Mouse (Mus musculus) midbrain, embryonic 11.5 days (tissue): ENCODE data around the gene Gucd1. TPM values are rescaled to one million over a fixed set of nuclear protein-coding genes. Genes with fewer than 3 reads are reported as not detected.

Source experiments
- ATAC-seq: fragments of 200-750 bp; cut with Nextera tagmentation; 2 replicates; pipeline ENCODE4 v1.8.0; 2017; ENCODE audit warnings: moderate TSS enrichment, moderate library complexity; ENCODE audit not compliant: low FRiP score
- DNase-seq: peaks from one replicate; pipeline ENCODE4 v3.0.0; 2015; ENCODE audit warnings: low spot score; ENCODE audit errors: missing footprints
- H3K27ac ChIP-seq: fragments of 300-500 bp; sonication (generic); 2 replicates; pipeline ENCODE4 v1.5.1; 2014; ENCODE audit warnings: low read depth, low read length
- H3K27me3 ChIP-seq: fragments of 300-500 bp; sonication (generic); 2 replicates; pipeline ENCODE4 v1.6.1; 2014; ENCODE audit warnings: mild to moderate bottlenecking, low read length, moderate library complexity, mixed read lengths; ENCODE audit not compliant: control insufficient read depth, insufficient read depth
- H3K36me3 ChIP-seq: fragments of 300-500 bp; sonication (generic); 2 replicates; pipeline ENCODE4 v1.6.1; 2014; ENCODE audit warnings: mild to moderate bottlenecking, low read length, moderate library complexity, mixed read lengths; ENCODE audit not compliant: control insufficient read depth, insufficient read depth
- H3K4me1 ChIP-seq: fragments of 300-500 bp; sonication (generic); 2 replicates; pipeline ENCODE4 v1.6.1; 2014; ENCODE audit warnings: low read length; ENCODE audit not compliant: control insufficient read depth, insufficient read depth
- H3K4me2 ChIP-seq: fragments of 300-500 bp; sonication (generic); 2 replicates; pipeline ENCODE4 v1.6.1; 2014; ENCODE audit warnings: mild to moderate bottlenecking, moderate library complexity
- H3K4me3 ChIP-seq: fragments of 300-500 bp; sonication (generic); 2 replicates; pipeline ENCODE4 v1.5.1; 2014; ENCODE audit warnings: low read depth, low read length
- H3K9ac ChIP-seq: fragments of 300-500 bp; sonication (generic); 2 replicates; pipeline ENCODE4 v1.6.1; 2014; ENCODE audit warnings: low read length
- H3K9me3 ChIP-seq: fragments of 300-500 bp; sonication (generic); 2 replicates; pipeline ENCODE4 v1.6.1; 2016; ENCODE audit warnings: low read length; ENCODE audit not compliant: control insufficient read depth
- WGBS: fragments of 180-500 bp; shearing (Covaris S2); extraction: QIAGEN DNeasy Blood & Tissue Kit; methylation state at CpG from one replicate; pipeline ENCODE4 v1.1.7; 2014; 5-methylcytosine and 5-hydroxymethylcytosine counted together
- polyA plus RNA-seq: library from polyadenylated mRNA; unstranded; fragments of >200 nt; fragmentation: Nextera tagmentation; extraction: Ambion mirVana; gene quantifications from 2 replicates; pipeline ENCODE4 v1.2.1, GENCODE M21; 2014

The Gucd1 gene
- polyA plus RNA-seq, 1 experiment from 2014 or later, result 36.0 TPM

DNA sequence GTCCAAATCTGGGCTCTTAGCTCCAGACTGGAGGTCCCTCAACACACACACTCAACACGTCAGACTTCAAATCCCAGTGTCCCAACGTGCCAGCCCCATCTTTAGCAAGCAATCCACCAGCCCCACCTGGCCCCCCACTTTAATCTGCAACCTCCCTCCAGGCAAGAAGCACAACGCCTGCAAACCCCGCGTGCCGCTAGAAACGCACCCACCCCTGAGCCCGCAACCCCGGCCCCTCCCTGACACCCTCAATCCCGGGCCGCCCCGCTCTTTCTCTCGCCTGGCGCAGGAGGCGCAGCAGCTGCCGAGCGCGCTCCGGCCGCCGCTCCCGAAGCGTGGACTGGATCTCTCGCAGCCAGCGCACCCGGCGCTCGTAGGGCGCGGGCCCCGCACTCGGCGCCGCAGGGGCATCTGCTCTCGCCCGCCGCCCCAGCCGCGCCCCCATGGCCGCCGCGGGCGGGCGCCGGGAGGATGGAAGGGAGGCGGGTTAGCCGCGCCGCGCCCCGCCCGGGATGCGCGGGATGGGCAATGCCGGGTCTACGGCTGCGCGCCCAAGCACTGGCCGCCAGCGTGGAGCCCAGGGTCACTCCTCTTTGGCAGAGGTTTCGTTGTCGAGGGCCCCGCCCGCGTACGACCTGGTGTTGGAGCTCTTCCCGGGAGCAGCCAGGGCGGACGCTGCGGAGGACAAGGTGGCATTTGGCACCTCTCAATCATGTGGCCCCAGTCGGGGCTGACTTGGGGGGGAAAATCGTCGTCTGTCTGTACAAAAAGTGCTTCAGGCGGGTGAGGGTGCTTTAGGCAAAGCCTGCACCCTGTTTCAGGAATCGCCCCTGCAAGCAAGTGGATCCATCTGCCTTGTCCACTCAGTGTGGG, 42.1 kb upstream of the Gucd1 start, which contains the start of gene Lrrc75b:
Gene Lrrc75b (minus strand): TSS at position 655 of the 873 bp plus-strand sequence.
- no peaks in the 10 kb centered on the region for H3K36me3 ChIP-seq
- peak within 1 kb of the TSS; percentile 54 for H3K27ac ChIP-seq
- ATAC-seq (peak; percentile 71), DNase-seq (peak; percentile 94)
- H3K9me3 ChIP-seq, result no peaks in the 10 kb centered on the region
- under 1% methylated on average over 72 of the region's 75 CpGs for WGBS
- peak within 1 kb of the TSS; percentile 68 for H3K9ac ChIP-seq
- H3K27me3 ChIP-seq, result peaks cover 25% of the 10 kb centered on the region
- H3K4me3 ChIP-seq, result peak within 1 kb of the TSS; percentile 48
- peak within 1 kb of the TSS; percentile 65 for H3K4me2 ChIP-seq
- H3K4me1 ChIP-seq, result peaks cover 9% of the 10 kb centered on the region

DNA sequence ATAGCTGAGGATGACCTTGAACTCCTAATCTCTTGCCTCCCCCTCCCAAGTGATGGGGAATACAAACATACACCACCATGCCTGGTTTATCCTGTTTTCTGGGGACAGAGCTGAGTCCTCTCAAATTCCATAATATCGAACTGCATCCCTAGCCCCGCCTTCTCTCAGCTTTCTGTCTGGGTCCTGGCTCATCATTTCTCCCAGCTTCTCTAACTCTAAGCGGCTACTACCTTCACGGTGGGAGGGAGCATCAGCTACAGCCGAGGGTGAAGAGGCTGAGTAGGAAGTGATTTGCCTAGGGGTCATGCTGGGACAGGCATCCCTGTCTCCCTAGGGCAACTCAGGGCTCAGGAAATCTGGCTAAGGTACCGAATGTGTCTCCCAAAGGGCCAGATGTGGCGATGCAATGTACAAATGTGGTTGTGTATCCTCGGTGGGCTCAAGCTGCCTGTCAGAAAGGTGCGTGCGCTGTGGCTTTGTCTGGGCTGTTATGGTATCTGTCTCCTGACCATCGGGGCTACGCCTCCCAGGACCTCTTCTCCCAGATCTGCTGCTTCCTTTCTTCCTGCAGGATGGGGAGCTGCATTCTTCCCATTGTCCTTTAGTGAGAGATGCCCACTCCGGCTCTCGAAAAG, 41.4 kb upstream of the Gucd1 start:
- peak overlapping the region; percentile 65 for H3K4me2 ChIP-seq
- peaks cover 25% of the 10 kb centered on the region for H3K27me3 ChIP-seq
- DNase-seq (peak; percentile 86), ATAC-seq (peak; percentile 25; the same call in 1 of the 2 replicates)
- H3K27ac ChIP-seq, result peak overlapping the region; percentile 54
- H3K9me3 ChIP-seq, result no peaks in the 10 kb centered on the region
- 3% methylated on average over 14 of the region's 14 CpGs for WGBS
- H3K9ac ChIP-seq, result peak overlapping the region; percentile 68
- H3K36me3 ChIP-seq, result no peaks in the 10 kb centered on the region
- peaks cover 9% of the 10 kb centered on the region for H3K4me1 ChIP-seq
- peak overlapping the region; percentile 48 for H3K4me3 ChIP-seq

DNA sequence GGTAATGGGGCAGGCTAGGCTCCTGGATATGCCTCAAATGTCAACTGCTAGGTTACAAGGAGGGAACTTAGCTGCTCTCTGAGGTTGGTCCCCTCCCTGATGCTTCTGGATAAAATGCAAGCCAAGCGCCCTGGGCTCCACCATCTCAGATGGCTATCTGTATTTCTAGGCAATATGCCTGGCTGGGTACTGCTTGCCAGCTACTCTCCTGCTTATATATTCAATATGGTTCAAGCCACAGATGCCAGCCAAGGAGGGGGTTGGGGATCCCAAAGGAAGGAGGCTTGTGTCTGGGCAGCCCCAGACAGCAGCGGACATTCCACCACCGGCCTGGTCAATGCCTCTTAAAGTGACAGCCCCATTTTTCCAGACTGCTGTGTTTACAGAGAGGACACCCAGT, 40.7 kb upstream of the Gucd1 start:
- Histone ChIP-seq H3K27ac (no peak overlapping the region), H3K36me3 (no peaks in the 10 kb centered on the region), H3K4me2 (no peak overlapping the region; the same call in 1 of the 2 replicates), H3K4me1 (peaks cover 9% of the 10 kb centered on the region), H3K9me3 (no peaks in the 10 kb centered on the region), H3K27me3 (peaks cover 25% of the 10 kb centered on the region), H3K4me3 (peak overlapping the region; percentile 7; the same call in 1 of the 2 replicates), H3K9ac (no peak overlapping the region)
- DNase-seq, result no peak
- no peak for ATAC-seq
- WGBS, result 21% methylated on average over 3 of the region's 3 CpGs

DNA sequence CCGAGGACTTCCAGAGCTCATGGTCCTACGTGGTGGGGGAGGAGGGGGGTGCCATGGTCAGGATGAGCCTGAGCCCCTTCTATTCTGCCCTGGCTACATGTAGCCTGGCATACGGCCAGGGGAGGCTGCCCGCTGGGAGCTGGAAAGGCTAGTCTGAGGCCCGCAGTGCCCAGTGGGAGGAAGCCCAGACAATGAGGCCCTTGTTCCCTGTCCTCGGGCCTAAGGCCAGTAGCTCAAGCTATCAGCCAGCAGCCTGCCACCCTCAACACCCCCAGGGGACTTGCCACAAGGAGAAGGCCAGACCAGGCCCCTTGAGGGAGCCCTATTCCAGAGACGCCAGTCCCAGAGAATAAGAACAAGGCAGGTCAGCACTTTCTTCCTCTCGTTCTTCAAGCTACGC, 38.3 kb upstream of the Gucd1 start:
- Histone ChIP-seq H3K27me3 (peaks cover 21% of the 10 kb centered on the region), H3K27ac (no peak overlapping the region), H3K4me2 (no peak overlapping the region), H3K4me1 (peaks cover 9% of the 10 kb centered on the region), H3K4me3 (no peak overlapping the region), H3K36me3 (no peaks in the 10 kb centered on the region), H3K9me3 (no peaks in the 10 kb centered on the region), H3K9ac (no peak overlapping the region)
- ATAC-seq (0 out of 2 replicates have a peak, but pooled peaks have one; percentile 3), DNase-seq (no peak)
- 44% methylated on average over 9 of the region's 9 CpGs for WGBS

DNA sequence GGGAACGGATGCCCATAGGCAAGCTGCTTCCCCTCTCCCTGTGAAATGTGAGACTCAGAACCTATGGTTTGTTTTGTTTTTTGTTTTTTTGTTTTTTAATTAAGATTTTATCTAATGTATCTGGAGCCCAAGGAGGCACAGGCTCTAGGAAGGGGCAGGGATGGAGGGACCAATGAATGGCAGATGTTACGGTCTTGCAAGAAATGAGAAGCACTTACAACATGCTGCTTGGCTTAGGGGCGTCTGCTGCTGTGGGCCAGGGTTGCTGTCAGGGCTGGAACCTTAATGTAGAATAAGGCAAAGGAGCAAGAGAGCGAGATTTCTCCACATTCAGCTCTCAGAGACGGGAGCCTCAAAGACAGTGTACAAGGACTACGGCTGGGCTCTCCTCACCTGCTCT, 37.8 kb upstream of the Gucd1 start:
- Histone ChIP-seq H3K36me3 (no peaks in the 10 kb centered on the region), H3K4me1 (peaks cover 9% of the 10 kb centered on the region), H3K27me3 (peaks cover 16% of the 10 kb centered on the region), H3K4me2 (no peak overlapping the region), H3K9ac (no peak overlapping the region), H3K9me3 (no peaks in the 10 kb centered on the region), H3K27ac (no peak overlapping the region), H3K4me3 (no peak overlapping the region)
- ATAC-seq (no peak), DNase-seq (no peak)
- WGBS, result 80% methylated on average over 6 of the region's 6 CpGs

DNA sequence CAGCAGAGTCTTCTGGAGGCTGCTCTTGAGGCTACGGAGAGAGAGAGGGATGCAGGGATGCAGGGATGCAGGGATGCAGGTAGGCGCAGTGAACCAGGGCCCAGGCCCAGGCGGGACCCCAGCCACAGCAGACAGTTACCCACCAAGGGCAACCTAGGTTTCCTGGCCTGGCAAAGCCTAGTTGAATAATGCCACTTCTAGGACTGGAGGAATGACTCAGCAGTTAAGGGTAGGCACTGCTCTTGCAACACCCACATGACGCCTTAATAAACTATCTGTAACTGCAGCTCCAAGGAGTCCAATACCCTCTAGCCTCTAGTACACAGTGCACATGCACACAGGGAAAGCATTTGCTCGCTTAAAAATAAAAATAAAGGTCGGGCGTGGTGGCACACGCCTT, 36.3 kb upstream of the Gucd1 start:
- Histone ChIP-seq H3K9ac (no peak overlapping the region), H3K36me3 (no peaks in the 10 kb centered on the region), H3K27me3 (peaks cover 4% of the 10 kb centered on the region; the same call in 1 of the 2 replicates), H3K27ac (no peak overlapping the region), H3K4me1 (peaks cover 4% of the 10 kb centered on the region), H3K9me3 (no peaks in the 10 kb centered on the region), H3K4me3 (no peak overlapping the region), H3K4me2 (no peak overlapping the region)
- DNase-seq (no peak), ATAC-seq (no peak)
- 87% methylated on average over 8 of the region's 8 CpGs for WGBS

DNA sequence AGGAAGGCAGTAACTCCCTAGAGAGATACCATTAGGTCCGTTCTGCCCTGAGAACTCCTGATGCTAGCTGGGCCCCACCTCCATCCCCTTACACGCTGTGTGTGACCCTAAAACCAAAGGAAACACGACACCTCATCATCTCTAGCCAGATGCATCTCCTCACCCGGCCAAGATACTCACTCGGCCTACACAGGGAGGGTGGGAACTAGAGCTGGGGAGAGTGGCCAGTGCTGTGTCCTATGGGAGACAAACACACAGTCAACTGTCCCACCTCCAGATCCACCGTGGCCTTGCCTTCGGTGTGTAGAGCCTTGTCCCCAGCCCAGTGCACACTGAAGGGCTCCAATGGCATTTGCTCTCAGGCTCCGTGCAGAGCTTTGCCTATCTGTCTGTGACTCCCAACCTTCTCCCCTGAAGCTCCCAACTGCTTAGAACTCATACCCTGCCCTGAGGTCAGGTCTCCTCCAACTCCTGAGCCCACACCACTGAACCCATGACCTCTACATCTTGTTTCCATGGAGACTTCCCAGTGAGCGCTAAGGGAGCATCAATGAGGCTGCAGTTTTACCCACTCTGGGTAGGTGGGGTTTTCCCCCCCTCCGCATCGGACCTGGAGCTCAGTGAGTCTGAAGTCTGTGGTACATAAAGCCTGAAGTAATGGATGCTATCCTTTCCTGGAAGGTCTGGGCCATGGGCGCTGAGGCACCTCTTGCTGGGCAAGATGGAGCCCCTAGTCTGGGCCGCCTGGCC, 35.1 kb upstream of the Gucd1 start:
- H3K9me3 ChIP-seq, result no peaks in the 10 kb centered on the region
- no peaks in the 10 kb centered on the region for H3K36me3 ChIP-seq
- H3K4me2 ChIP-seq, result no peak overlapping the region
- ATAC-seq (no peak), DNase-seq (no peak)
- H3K9ac ChIP-seq, result no peak overlapping the region
- peaks cover 3% of the 10 kb centered on the region; the same call in 1 of the 2 replicates for H3K4me1 ChIP-seq
- H3K27me3 ChIP-seq, result no peaks in the 10 kb centered on the region; the same call in 1 of the 2 replicates
- no peak overlapping the region for H3K4me3 ChIP-seq
- no peak overlapping the region for H3K27ac ChIP-seq
- WGBS, result 73% methylated on average over 13 of the region's 13 CpGs

DNA sequence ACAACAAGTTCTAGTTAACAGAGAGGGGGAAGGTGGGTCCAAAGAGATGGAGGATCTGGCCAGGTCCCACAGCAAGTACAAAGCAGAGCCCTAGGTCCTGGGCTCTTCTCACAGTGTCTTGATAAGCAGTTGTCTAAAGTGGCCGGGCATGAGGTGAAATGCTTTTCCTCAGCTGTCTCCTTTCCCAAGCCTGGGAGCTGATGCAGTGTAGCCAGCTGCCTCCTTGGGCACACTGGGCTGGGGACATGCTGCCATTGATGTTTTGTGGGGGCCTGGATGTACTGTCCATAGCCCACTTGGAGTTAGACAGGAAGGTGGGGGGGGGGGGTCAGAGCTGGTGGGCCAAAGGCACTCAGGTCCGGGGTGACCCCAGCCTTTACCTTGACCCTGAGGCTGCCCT, 34.3 kb upstream of the Gucd1 start:
- Histone ChIP-seq H3K9me3 (no peaks in the 10 kb centered on the region), H3K9ac (no peak overlapping the region), H3K4me1 (peaks cover 3% of the 10 kb centered on the region; the same call in 1 of the 2 replicates), H3K27ac (no peak overlapping the region), H3K27me3 (no peaks in the 10 kb centered on the region), H3K4me2 (no peak overlapping the region), H3K36me3 (no peaks in the 10 kb centered on the region), H3K4me3 (no peak overlapping the region)
- 97% methylated on average over 2 of the region's 2 CpGs for WGBS
- no peak for DNase-seq
- ATAC-seq, result no peak
